Mouse (Mus musculus): Measurements from ENCODE around the gene H2-Q1. TPM values are rescaled to one million over a fixed set of nuclear protein-coding genes. Genes with fewer than 3 reads are reported as not detected.
"Not testable (repeated sequence)": the region's sequence is repeated elsewhere in the genome, so short reads cannot be mapped to it uniquely, and the experiment has no call there.

Gene H2-Q1
- total RNA-seq (2018; cell fraction: chromatin; rRNA removed): not detected
- total RNA-seq (2018; cell fraction: cytosol; rRNA removed): not detected
- not detected for total RNA-seq (2018; cell fraction: nucleus; rRNA removed)
- polyA plus RNA-seq (2018): not detected in 3 replicates

GRCm38 (mm10) chr17:35320327-35321081 lies at the start of gene H2-Q1:
H2-Q1 (plus strand) TSS chr17:35320405.
- Histone ChIP-seq H3K4me3 (ENCODE audit: inconsistent target) (no peak within 1 kb of the TSS), H3K27ac (no peak within 1 kb of the TSS), H3K36me3 (ENCODE audit: inconsistent target) (no peaks in the 10 kb centered on the region), H3K79me2 (ENCODE audit: inconsistent target) (no peaks in the 10 kb centered on the region)
- 4% methylated on average over 55 of the region's 55 CpGs for WGBS (ENCODE audit: missing documents)

GRCm38 (mm10) chr17:35272249-35272648 lies 48.0 kb upstream of the H2-Q1 start:
- Histone ChIP-seq H3K79me2 (ENCODE audit: inconsistent target) (no peaks in the 10 kb centered on the region), H3K27ac (no peak overlapping the region), H3K36me3 (ENCODE audit: inconsistent target) (no peaks in the 10 kb centered on the region), H3K4me3 (ENCODE audit: inconsistent target) (no peak overlapping the region)
- WGBS (ENCODE audit: missing documents): 88% methylated on average over 3 of the region's 3 CpGs

GRCm38 (mm10) chr17:35274770-35275169 lies 45.4 kb upstream of the H2-Q1 start:
- H3K4me3 ChIP-seq (ENCODE audit: inconsistent target): no peak overlapping the region
- 5% methylated on average over 10 of the region's 11 CpGs for WGBS (ENCODE audit: missing documents)

GRCm38 (mm10) chr17:35276304-35276864 lies 43.8 kb upstream of the H2-Q1 start:
- Histone ChIP-seq H3K27ac (no peak overlapping the region), H3K4me3 (ENCODE audit: inconsistent target) (no peak overlapping the region), H3K36me3 (ENCODE audit: inconsistent target) (no peaks in the 10 kb centered on the region), H3K79me2 (ENCODE audit: inconsistent target) (no peaks in the 10 kb centered on the region)
- 42% methylated on average over 13 of the region's 13 CpGs for WGBS (ENCODE audit: missing documents)

More at GRCm38 (mm10) chr17:35274770-35275169, 45.4 kb upstream of the H2-Q1 start:
- H3K36me3 ChIP-seq (ENCODE audit: inconsistent target): no peaks in the 10 kb centered on the region
- H3K27ac ChIP-seq: no peak overlapping the region
- H3K79me2 ChIP-seq (ENCODE audit: inconsistent target): no peaks in the 10 kb centered on the region

- Histone ChIP-seq H3K4me3 (ENCODE audit: inconsistent target) (no peak overlapping the region), H3K27ac (no peak overlapping the region), H3K79me2 (ENCODE audit: inconsistent target) (no peaks in the 10 kb centered on the region), H3K36me3 (ENCODE audit: inconsistent target) (no peaks in the 10 kb centered on the region)
- 87% methylated on average over 8 of the region's 8 CpGs for whole genome bisulfite sequencing (ENCODE audit: missing documents)
Observed at GRCm38 (mm10) chr17:35278049-35278448, 42.2 kb upstream of the H2-Q1 start.

GRCm38 (mm10) chr17:35278957-35279688 lies 41.1 kb upstream of the H2-Q1 start:
- Histone ChIP-seq H3K4me3 (ENCODE audit: inconsistent target) (no peak overlapping the region), H3K79me2 (ENCODE audit: inconsistent target) (no peaks in the 10 kb centered on the region), H3K27ac (no peak overlapping the region), H3K36me3 (ENCODE audit: inconsistent target) (no peaks in the 10 kb centered on the region)
- 88% methylated on average over 13 of the region's 13 CpGs for WGBS (ENCODE audit: missing documents)

- Histone ChIP-seq H3K79me2 (ENCODE audit: inconsistent target) (no peaks in the 10 kb centered on the region), H3K4me3 (ENCODE audit: inconsistent target) (no peak overlapping the region), H3K36me3 (ENCODE audit: inconsistent target) (no peaks in the 10 kb centered on the region), H3K27ac (no peak overlapping the region)
- 76% methylated on average over 3 of the region's 3 CpGs for WGBS (ENCODE audit: missing documents)
Observed at GRCm38 (mm10) chr17:35280276-35280675, 39.9 kb upstream of the H2-Q1 start.

GRCm38 (mm10) chr17:35285431-35285830 lies 34.8 kb upstream of the H2-Q1 start:
- Histone ChIP-seq H3K4me3 (ENCODE audit: inconsistent target) (no peak overlapping the region), H3K36me3 (ENCODE audit: inconsistent target) (no peaks in the 10 kb centered on the region), H3K27ac (no peak overlapping the region), H3K79me2 (ENCODE audit: inconsistent target) (no peaks in the 10 kb centered on the region)

GRCm38 (mm10) chr17:35295796-35296195 lies 24.4 kb upstream of the H2-Q1 start:
- WGBS (ENCODE audit: missing documents): 6% methylated on average over 5 of the region's 5 CpGs
- H3K4me3 ChIP-seq (ENCODE audit: inconsistent target); H3K27ac ChIP-seq: not testable (repeated sequence)

GRCm38 (mm10) chr17:35300261-35300945 lies 19.8 kb upstream of the H2-Q1 start:
- H3K36me3 ChIP-seq (ENCODE audit: inconsistent target); H3K4me3 ChIP-seq (ENCODE audit: inconsistent target); H3K79me2 ChIP-seq (ENCODE audit: inconsistent target); H3K27ac ChIP-seq: not testable (repeated sequence)
- 91% methylated on average over 7 of the region's 7 CpGs for WGBS (ENCODE audit: missing documents)

More at GRCm38 (mm10) chr17:35295796-35296195, 24.4 kb upstream of the H2-Q1 start:
- H3K36me3 ChIP-seq (ENCODE audit: inconsistent target); H3K79me2 ChIP-seq (ENCODE audit: inconsistent target): not testable (repeated sequence)

GRCm38 (mm10) chr17:35301645-35302258 lies 18.5 kb upstream of the H2-Q1 start:
- 14% methylated on average over 13 of the region's 13 CpGs for WGBS (ENCODE audit: missing documents)
- no peaks in the 10 kb centered on the region for H3K36me3 ChIP-seq (ENCODE audit: inconsistent target)
- no peak overlapping the region for H3K4me3 ChIP-seq (ENCODE audit: inconsistent target)
- H3K79me2 ChIP-seq (ENCODE audit: inconsistent target): no peaks in the 10 kb centered on the region
- H3K27ac ChIP-seq: no peak overlapping the region

GRCm38 (mm10) chr17:35303271-35303670 lies 16.9 kb upstream of the H2-Q1 start:
- H3K4me3 ChIP-seq (ENCODE audit: inconsistent target): no peak overlapping the region
- H3K36me3 ChIP-seq (ENCODE audit: inconsistent target): no peaks in the 10 kb centered on the region
- no peak overlapping the region for H3K27ac ChIP-seq
- 65% methylated on average over 2 of the region's 2 CpGs for WGBS (ENCODE audit: missing documents)
- H3K79me2 ChIP-seq (ENCODE audit: inconsistent target): no peaks in the 10 kb centered on the region

GRCm38 (mm10) chr17:35303756-35304350 lies 16.4 kb upstream of the H2-Q1 start:
- Histone ChIP-seq H3K36me3 (ENCODE audit: inconsistent target) (no peaks in the 10 kb centered on the region), H3K4me3 (ENCODE audit: inconsistent target) (no peak overlapping the region), H3K27ac (no peak overlapping the region), H3K79me2 (ENCODE audit: inconsistent target) (no peaks in the 10 kb centered on the region)
- 94% methylated on average over 10 of the region's 10 CpGs for WGBS (ENCODE audit: missing documents)

- Histone ChIP-seq H3K27ac (no peak overlapping the region), H3K79me2 (ENCODE audit: inconsistent target) (no peaks in the 10 kb centered on the region), H3K4me3 (ENCODE audit: inconsistent target) (no peak overlapping the region), H3K36me3 (ENCODE audit: inconsistent target) (no peaks in the 10 kb centered on the region)
- 33% methylated on average over 6 of the region's 6 CpGs for WGBS (ENCODE audit: missing documents)
Observed at GRCm38 (mm10) chr17:35304478-35304877, 15.7 kb upstream of the H2-Q1 start.
